Mouse (Mus musculus) v-Abl transformed pro-B cells (cell line): Measurements from ENCODE around the gene Ptges.

ENCODE experiments used
- in situ Hi-C, 2 experiments: fragments of 400-800 bp; cut with MboI; formaldehyde crosslinking; loops; one replicate each; pipeline ENCODE4 v1.15.1; 2025; ENCODE audit not compliant: unreplicated experiment in 2 of 2

The Ptges gene

DNA sequence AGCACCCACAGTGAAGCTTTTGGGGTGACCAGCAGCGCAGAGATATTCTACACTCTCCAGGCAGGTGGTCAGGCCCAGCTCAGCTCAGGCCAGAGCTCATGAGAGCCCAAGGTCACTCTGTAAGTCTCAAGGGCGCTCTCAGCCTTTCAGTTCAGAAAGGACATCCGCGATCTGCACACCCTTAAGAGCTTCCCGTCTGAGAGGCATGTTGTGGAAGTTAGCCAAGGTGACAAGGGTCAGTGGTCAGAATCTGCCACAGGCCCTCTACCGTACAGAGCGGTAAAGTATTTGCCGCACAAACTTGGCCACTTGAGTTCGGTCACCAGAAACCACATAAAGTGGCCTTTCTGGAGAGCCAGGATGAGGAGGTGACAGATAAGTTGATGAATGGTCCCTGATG lies 66.1 kb downstream of the Ptges start:
- in situ Hi-C loops = loop anchor here in 1 of 2 experiments (25.0 kb wide), 3 partner anchors 674 to 1551 kb away; partner anchors contain the start of gene Prdm12

DNA sequence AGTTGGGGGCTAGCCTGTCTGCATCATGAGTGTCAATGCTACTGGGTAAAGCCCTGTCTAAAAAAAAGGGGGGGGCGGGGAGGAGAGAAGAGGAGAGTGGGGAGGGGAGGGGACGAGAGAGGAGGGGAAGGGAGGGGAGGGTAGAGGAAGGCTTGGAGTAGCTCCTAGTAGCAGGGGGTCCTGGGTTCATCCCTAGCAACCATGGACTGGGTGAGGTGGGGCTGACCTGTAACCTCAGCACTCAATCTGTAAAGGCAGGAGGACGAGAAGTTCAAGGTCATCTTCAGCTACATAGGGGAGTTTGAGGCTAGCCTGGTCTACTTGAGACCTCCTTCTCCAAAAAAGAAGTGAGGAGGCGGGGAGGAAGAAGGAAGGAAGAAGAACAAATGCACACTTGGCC lies 67.6 kb downstream of the Ptges start:
- in situ Hi-C loops = loop anchor here in 1 of 2 experiments (25.0 kb wide), 3 partner anchors 675 to 1550 kb away; partner anchors contain the start of gene Prdm12

DNA sequence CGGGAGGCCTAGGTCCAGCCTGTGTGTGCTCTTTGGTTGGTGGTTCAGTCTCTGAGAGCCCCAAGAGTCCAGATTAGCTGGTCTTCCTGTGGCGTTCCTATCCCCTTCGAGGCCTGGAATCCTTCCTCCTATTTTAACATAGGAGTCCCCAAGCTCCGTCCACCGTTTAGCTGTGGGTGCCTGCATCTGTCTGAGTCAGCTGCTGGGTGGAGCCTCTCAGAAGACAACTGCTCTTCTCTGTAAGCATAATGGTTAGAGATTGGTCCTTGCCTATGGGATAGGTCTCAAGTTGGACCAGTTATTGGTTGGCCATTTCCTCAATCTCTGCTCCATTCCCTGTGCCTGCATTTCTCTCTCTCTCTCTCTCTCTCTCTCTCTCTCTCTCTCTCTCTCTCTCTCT lies 69.9 kb downstream of the Ptges start:
- in situ Hi-C loops = loop anchor here in 1 of 2 experiments (25.0 kb wide), 3 partner anchors 678 to 1547 kb away; partner anchors contain the start of gene Prdm12

DNA sequence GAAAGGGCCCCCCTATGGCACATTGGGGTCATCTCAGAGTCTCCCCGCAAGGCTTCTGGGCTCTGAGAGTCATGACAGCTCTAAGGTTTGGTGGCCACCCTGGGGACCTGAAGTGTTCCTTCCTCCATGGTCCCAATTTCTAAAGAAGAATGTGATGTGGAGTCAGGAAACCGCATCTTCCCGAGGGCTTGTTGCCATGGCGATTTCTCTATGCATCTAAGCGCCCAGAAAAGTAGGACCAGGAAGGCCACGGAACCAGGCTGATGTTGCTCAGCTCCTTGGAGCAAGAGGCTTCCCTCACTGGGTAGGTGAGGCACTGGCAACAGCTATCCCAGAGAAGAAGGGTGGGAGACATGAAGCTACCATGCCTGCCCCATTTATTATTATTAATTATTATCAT lies 72.6 kb downstream of the Ptges start:
- in situ Hi-C loops = loop anchor here in 1 of 2 experiments (25.0 kb wide), 3 partner anchors 680 to 1545 kb away; partner anchors contain the start of gene Prdm12

DNA sequence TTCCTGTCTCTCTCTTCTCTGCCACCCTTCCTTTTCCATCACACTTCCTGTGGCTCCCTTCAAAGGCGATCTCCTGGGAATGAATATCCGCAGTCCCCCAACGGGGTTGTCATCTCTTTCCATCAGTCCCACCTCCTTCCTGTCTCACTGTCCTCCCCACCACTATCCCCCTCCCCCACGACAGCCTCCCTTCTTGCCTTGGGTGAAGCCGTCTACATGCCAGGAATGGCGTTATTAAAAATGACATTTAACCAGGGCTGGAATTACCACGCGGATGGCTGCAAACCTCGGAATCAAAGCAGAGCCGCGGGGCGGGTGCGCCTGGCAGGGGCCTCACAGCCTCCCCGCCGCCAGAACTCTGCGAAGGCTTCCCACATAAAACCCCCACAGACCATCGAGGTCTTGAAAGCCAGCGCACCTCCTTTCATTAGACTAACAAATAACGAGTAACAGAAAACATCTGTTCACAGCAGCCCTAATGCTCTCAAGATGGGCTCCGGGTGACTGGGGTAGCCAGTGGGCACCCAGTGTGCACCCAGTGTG lies 76.8 kb downstream of the Ptges start:
- in situ Hi-C loops = loop anchor here in 1 of 2 experiments (25.0 kb wide), 3 partner anchors 684 to 1541 kb away; partner anchors contain the start of gene Prdm12

DNA sequence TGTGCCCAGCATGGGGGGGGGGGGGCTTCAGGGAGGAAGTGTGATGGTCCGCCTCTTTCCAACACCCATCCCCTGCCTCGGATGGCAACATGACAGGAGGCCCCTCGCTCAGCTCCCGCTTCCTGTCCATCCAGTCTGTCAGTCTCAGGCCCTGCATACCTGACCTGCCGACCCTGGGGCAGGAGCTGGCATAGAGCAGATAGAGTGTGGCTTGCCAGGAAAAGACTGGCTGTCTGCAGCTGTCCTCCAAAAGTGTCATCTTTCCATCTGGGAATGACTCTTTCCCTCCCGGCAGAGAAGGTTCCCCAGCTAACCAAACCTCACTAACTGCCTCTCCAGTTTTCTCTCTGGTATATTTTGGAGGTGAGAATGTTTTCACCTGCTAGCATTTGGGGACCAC lies 79.1 kb downstream of the Ptges start:
- in situ Hi-C loops = loop anchor here in 1 of 2 experiments (25.0 kb wide), 3 partner anchors 687 to 1538 kb away; partner anchors contain the start of gene Prdm12

DNA sequence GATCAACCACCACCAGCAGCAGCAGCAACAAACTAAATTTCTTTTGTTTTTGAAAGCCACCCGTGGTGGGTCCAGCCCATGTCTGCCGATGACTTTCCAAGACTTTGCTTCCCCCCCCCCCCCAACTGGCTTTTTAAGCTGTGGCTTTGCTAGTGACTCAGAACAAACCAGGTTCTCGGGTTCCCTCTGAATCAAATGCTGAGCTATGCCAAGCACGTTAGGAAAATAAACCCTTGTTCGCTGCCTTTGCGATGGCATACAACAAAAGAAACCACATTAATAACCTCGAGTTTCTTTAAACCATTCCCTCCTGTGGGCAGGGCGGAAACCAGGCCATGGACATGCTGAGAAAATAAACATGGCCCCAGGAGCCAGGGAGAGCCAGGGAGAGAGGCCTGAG lies 81.5 kb downstream of the Ptges start:
- in situ Hi-C loops = no loop called here

DNA sequence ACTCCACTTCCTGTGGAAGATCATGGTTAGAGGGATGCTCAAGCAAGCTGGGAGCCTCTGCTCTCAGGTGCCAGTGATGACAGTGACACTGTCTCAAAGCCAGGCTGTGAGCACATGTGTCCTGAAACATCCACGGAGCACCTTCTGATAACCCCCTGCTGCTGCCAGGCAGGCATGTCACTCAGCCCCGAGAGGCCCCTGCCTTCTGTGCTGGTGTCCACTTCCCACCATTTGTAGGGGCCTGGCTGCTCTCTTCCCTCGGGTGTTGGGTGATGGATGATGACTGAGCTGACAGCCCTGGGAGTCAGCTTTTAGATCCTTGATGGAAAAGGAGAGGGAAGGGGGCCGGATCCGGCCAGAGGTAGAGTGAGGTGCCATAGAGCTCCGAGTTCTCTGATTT lies 82.9 kb downstream of the Ptges start:
- in situ Hi-C loops = no loop called here

DNA sequence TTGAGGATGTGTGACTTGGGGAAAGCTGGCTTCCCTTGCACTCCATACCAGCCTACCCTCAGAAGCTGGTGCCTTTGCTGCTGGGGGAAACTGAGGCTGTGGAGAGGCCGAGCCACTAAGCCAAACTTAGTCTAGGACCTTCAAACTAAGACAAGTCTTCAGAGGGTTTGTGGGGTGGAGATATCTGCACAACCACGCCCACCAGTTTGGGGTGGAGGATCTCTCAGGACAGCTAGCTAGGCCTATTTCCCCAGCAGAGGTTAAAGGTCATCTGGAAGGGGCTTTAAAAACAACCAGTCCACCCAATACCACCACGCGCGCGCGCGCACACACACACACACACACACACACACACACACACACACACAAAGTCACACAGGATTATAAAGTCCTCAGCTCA lies 83.4 kb downstream of the Ptges start:
- in situ Hi-C loops = no loop called here

DNA sequence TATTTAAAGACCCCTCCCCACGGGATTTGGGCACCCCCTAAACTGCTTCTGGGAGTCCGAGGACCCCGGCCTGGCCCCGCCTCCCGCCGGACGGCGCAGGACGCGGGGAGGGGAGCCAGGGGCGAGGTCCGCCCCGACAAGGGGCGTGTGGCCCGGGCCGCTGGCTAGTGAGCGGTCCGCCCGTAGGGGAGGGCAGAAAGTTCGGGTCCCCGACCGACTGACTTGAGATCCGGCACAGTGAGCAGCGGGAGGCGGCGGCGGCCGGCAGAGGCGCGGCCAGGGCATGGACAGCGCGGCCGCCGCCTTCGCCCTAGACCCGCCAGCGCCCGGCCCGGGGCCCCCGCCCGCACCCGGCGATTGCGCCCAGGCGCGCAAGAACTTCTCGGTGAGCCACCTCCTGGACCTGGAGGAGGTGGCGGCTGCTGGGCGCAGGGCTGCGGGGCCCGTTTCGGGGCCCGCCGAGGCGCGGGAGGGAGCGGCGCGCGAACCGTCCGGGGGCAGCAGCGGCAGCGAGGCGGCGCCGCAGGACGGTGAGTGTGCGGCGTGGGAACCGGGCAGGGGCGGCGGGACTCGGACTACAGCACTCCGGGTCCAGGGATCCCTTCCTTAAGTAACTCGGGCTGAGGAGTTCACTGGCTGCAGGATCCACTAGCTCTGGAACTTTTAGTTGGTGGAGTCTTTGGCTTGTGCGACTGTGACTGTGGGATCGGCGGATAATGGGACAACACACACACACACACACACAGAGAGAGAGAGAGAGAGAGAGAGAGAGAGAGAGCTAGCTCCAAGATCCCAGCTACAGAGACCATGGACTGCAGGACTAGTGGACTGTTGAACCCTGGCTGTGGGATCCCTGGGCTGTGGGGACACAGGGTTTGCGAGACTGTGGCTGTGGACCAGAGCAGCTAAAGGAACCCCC lies 84.3 kb downstream of the Ptges start:
- in situ Hi-C loops = no loop called here

DNA sequence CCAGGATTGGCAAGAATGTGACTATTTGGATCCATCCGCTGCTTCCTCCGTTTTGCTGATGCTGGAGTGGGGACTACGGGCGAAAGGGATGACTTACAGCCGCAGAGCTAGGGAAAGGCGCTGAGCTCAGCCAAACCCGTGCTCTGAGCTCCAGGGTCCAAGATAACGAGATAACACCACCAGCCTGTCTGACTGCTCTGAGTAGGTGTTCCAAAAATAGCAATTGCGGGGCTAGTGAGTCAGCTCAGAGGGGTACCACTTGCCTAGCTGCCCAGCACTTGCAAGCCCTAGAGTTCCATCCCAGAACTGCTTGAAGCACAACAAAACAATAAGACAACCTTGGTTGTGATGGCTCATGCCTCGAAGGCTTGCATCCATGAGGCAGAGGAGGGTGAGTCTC lies 87.0 kb downstream of the Ptges start:
- in situ Hi-C loops = no loop called here
